8 mouse cellular contexts compared by ENCODE assay signal in genomic region chr13:104031821-104032331, GRCm38 (mm10).
DNase-seq lines count a peak whose midpoint lies in the region; ATAC-seq and TF ChIP-seq lines count a peak whose summit lies in the region.

No protein-coding gene starts in this region.

- TF ChIP-seq CTCF in layer of hippocampus, adult 2 months (conservative IDR thresholded peaks at IDR 0.05) = no peak

- 66% methylated on average over 12 of the region's 12 CpGs for WGBS in forebrain, embryonic 16.5 days
- WGBS in intestine, embryonic 14.5 days = 33% methylated on average over 12 of the region's 12 CpGs
- 67% methylated on average over 12 of the region's 12 CpGs for WGBS in midbrain, embryonic 15.5 days
- WGBS in kidney, embryonic 16.5 days = 65% methylated on average over 12 of the region's 12 CpGs

- H3K36me3 ChIP-seq in forebrain, embryonic 16.5 days (ENCODE audit: control insufficient read depth, insufficient read depth) = no peaks in the 10 kb centered on the region
- H3K36me3 ChIP-seq in intestine, embryonic 14.5 days (ENCODE audit: control insufficient read depth, insufficient read depth, low read length) = no peaks in the 10 kb centered on the region
- H3K36me3 ChIP-seq in midbrain, embryonic 15.5 days (replicated peaks) = peaks cover 15% of the 10 kb centered on the region; the same call in 1 of the 2 replicates
- H3K36me3 ChIP-seq in kidney, embryonic 16.5 days (ENCODE audit: insufficient read depth, low read length) = 0 out of 2 replicates have a peak, but pooled peaks cover 3% of the 10 kb centered on the region

- H3K9ac ChIP-seq in forebrain, embryonic 16.5 days (replicated peaks; ENCODE audit: low read depth, low read length) = no peak overlapping the region
- H3K9ac ChIP-seq in intestine, embryonic 14.5 days (ENCODE audit: low read length) = no peak overlapping the region
- H3K9ac ChIP-seq in midbrain, embryonic 15.5 days = no peak overlapping the region
- H3K9ac ChIP-seq in kidney, embryonic 16.5 days (replicated peaks; ENCODE audit: low read length) = no peak overlapping the region

- no peaks in the 10 kb centered on the region for H3K27me3 ChIP-seq in forebrain, embryonic 16.5 days (replicated peaks; ENCODE audit: control insufficient read depth, insufficient read depth, low read length)
- H3K27me3 ChIP-seq in intestine, embryonic 14.5 days (replicated peaks; ENCODE audit: control insufficient read depth, insufficient read depth, low read length) = no peaks in the 10 kb centered on the region
- H3K27me3 ChIP-seq in midbrain, embryonic 15.5 days (replicated peaks) = no peaks in the 10 kb centered on the region
- no peaks in the 10 kb centered on the region for H3K27me3 ChIP-seq in kidney, embryonic 16.5 days (ENCODE audit: insufficient read depth, low read length)

- no peak overlapping the region for H3K4me2 ChIP-seq in forebrain, embryonic 16.5 days (ENCODE audit: low read length)
- H3K4me2 ChIP-seq in intestine, embryonic 14.5 days (ENCODE audit: low read length) = no peak overlapping the region
- H3K4me2 ChIP-seq in midbrain, embryonic 15.5 days = no peak overlapping the region
- H3K4me2 ChIP-seq in kidney, embryonic 16.5 days (replicated peaks; ENCODE audit: low read depth, low read length) = no peak overlapping the region

- DNase-seq in layer of hippocampus, adult 2 months (ENCODE audit: low spot score in 2 of 2) = no peak
- no peak for DNase-seq in layer of hippocampus, postnatal 14 days (ENCODE audit: low spot score in 2 of 2)
- no peak for DNase-seq in intestine, embryonic 14.5 days (ENCODE audit: low spot score)
- DNase-seq in urinary bladder, postnatal 14 days (ENCODE audit: low spot score) = no peak
- no peak for DNase-seq in thymus, postnatal 14 days

- H3K9me3 ChIP-seq in forebrain, embryonic 16.5 days (ENCODE audit: control insufficient read depth, low read length) = no peaks in the 10 kb centered on the region
- H3K9me3 ChIP-seq in intestine, embryonic 14.5 days (ENCODE audit: control insufficient read depth, low read length) = no peaks in the 10 kb centered on the region
- no peaks in the 10 kb centered on the region for H3K9me3 ChIP-seq in midbrain, embryonic 15.5 days
- H3K9me3 ChIP-seq in kidney, embryonic 16.5 days (ENCODE audit: low read length) = no peaks in the 10 kb centered on the region

- peak; percentile 24 for ATAC-seq in forebrain, embryonic 16.5 days
- ATAC-seq in intestine, embryonic 14.5 days (replicated peaks; ENCODE audit: low FRiP score, low TSS enrichment, low read depth) = 0 out of 2 replicates have a peak, but pooled peaks have one; percentile 5
- ATAC-seq in midbrain, embryonic 15.5 days (replicated peaks) = peak; percentile 41
- no peak for ATAC-seq in kidney, embryonic 16.5 days (ENCODE audit: low FRiP score, low TSS enrichment)

- H3K4me3 ChIP-seq in layer of hippocampus, adult 2 months = no peak overlapping the region
- no peak overlapping the region for H3K4me3 ChIP-seq in forebrain, embryonic 16.5 days (replicated peaks; ENCODE audit: low read length)
- H3K4me3 ChIP-seq in intestine, embryonic 14.5 days (ENCODE audit: low read depth, low read length) = no peak overlapping the region
- H3K4me3 ChIP-seq in midbrain, embryonic 15.5 days = no peak overlapping the region
- H3K4me3 ChIP-seq in kidney, embryonic 16.5 days (ENCODE audit: low read length) = no peak overlapping the region

- H3K27ac ChIP-seq in layer of hippocampus, adult 2 months = peak overlapping the region; percentile 78
- H3K27ac ChIP-seq in forebrain, embryonic 16.5 days (ENCODE audit: low read length) = no peak overlapping the region
- H3K27ac ChIP-seq in intestine, embryonic 14.5 days (ENCODE audit: low read depth) = peak overlapping the region; percentile 58; the same call in 1 of the 2 replicates
- no peak overlapping the region for H3K27ac ChIP-seq in midbrain, embryonic 15.5 days
- H3K27ac ChIP-seq in kidney, embryonic 16.5 days (ENCODE audit: low read length) = no peak overlapping the region

- H3K4me1 ChIP-seq in forebrain, embryonic 16.5 days (replicated peaks; ENCODE audit: control insufficient read depth, insufficient read depth, low read length) = peaks cover 38% of the 10 kb centered on the region
- peaks cover 51% of the 10 kb centered on the region for H3K4me1 ChIP-seq in intestine, embryonic 14.5 days (replicated peaks; ENCODE audit: control insufficient read depth, insufficient read depth, low read length)
- peaks cover 8% of the 10 kb centered on the region; the same call in 1 of the 2 replicates for H3K4me1 ChIP-seq in midbrain, embryonic 15.5 days
- H3K4me1 ChIP-seq in kidney, embryonic 16.5 days (ENCODE audit: insufficient read depth, low read length) = peaks cover 39% of the 10 kb centered on the region

Comparison
In these comparisons a context has a peak if more than half of its experiments do, and no peak if none do; other contexts are left out.
1. H3K27ac ChIP-seq: peak in layer of hippocampus, adult 2 months (single experiment) and intestine, embryonic 14.5 days (single experiment); none in forebrain, embryonic 16.5 days (single experiment), midbrain, embryonic 15.5 days (single experiment) and kidney, embryonic 16.5 days (single experiment).